Mouse (Mus musculus): Measurements from ENCODE around the gene Nexn.

Gene Nexn

GRCm38 (mm10) chr3:152238836-152239235 lies 27.3 kb downstream of the Nexn start:
- DNase-seq (ENCODE audit: inconsistent age in 2 of 2, low spot score in 1 of 2): peak in 1 of 2 experiments; percentile 62

GRCm38 (mm10) chr3:152235805-152236204 lies 30.3 kb downstream of the Nexn start:
- DNase-seq (ENCODE audit: inconsistent age in 2 of 2, low spot score in 1 of 2): no peak

GRCm38 (mm10) chr3:152235238-152235637 lies 30.9 kb downstream of the Nexn start:
- DNase-seq (ENCODE audit: inconsistent age in 2 of 2, low spot score in 1 of 2): no peak

GRCm38 (mm10) chr3:152231333-152232100 lies 34.6 kb downstream of the Nexn start:
- no peak for DNase-seq (ENCODE audit: inconsistent age in 2 of 2, low spot score in 1 of 2)

- no peak for DNase-seq (ENCODE audit: inconsistent age in 2 of 2, low spot score in 1 of 2)
Observed at GRCm38 (mm10) chr3:152229271-152229670, 36.9 kb downstream of the Nexn start.

GRCm38 (mm10) chr3:152228843-152229242 lies 37.3 kb downstream of the Nexn start:
- no peak for DNase-seq (ENCODE audit: inconsistent age in 2 of 2, low spot score in 1 of 2)

GRCm38 (mm10) chr3:152225906-152226305 lies 40.2 kb downstream of the Nexn start:
- no peak for DNase-seq (ENCODE audit: inconsistent age in 2 of 2, low spot score in 1 of 2)

GRCm38 (mm10) chr3:152224918-152225317 lies 41.2 kb downstream of the Nexn start:
- no peak for DNase-seq (ENCODE audit: inconsistent age in 2 of 2, low spot score in 1 of 2)

- DNase-seq (ENCODE audit: inconsistent age in 2 of 2, low spot score in 1 of 2): no peak
Observed at GRCm38 (mm10) chr3:152213416-152213815, 52.7 kb downstream of the Nexn start.

GRCm38 (mm10) chr3:152211731-152212279 lies 54.3 kb downstream of the Nexn start:
- DNase-seq (ENCODE audit: inconsistent age in 2 of 2, low spot score in 1 of 2): peak in 1 of 2 experiments; percentile 72

- DNase-seq (ENCODE audit: inconsistent age in 2 of 2, low spot score in 1 of 2): peak; percentile 81 to 93
Observed at GRCm38 (mm10) chr3:152210728-152211391, 55.3 kb downstream of the Nexn start.

- peak; percentile 100 for DNase-seq (ENCODE audit: inconsistent age in 2 of 2, low spot score in 1 of 2)
Observed at GRCm38 (mm10) chr3:152209967-152210634, 56.0 kb downstream of the Nexn start, which contains the start of the genes Dnajb4 and Fubp1. TSS of gene Dnajb4 (minus strand) at chr3:152210302. TSS of gene Fubp1 (plus strand) at chr3:152210422.

- DNase-seq (ENCODE audit: inconsistent age in 2 of 2, low spot score in 1 of 2): peak in 1 of 2 experiments; percentile 77
Observed at GRCm38 (mm10) chr3:152209177-152209966, 56.8 kb downstream of the Nexn start.

- DNase-seq (ENCODE audit: inconsistent age in 2 of 2, low spot score in 1 of 2): no peak
Observed at GRCm38 (mm10) chr3:152208096-152208885, 57.9 kb downstream of the Nexn start.

- DNase-seq (ENCODE audit: inconsistent age in 2 of 2, low spot score in 1 of 2): no peak
Observed at GRCm38 (mm10) chr3:152207156-152207555, 59.0 kb downstream of the Nexn start.

- no peak for DNase-seq (ENCODE audit: inconsistent age in 2 of 2, low spot score in 1 of 2)
Observed at GRCm38 (mm10) chr3:152204577-152204976, 61.6 kb downstream of the Nexn start.

GRCm38 (mm10) chr3:152203996-152204395 lies 62.2 kb downstream of the Nexn start:
- DNase-seq (ENCODE audit: inconsistent age in 2 of 2, low spot score in 1 of 2): no peak

GRCm38 (mm10) chr3:152203411-152203810 lies 62.7 kb downstream of the Nexn start:
- DNase-seq (ENCODE audit: inconsistent age in 2 of 2, low spot score in 1 of 2): no peak

- DNase-seq (ENCODE audit: inconsistent age in 2 of 2, low spot score in 1 of 2): no peak
Observed at GRCm38 (mm10) chr3:152202942-152203341, 63.2 kb downstream of the Nexn start.

GRCm38 (mm10) chr3:152201651-152202050 lies 64.5 kb downstream of the Nexn start:
- DNase-seq (ENCODE audit: inconsistent age in 2 of 2, low spot score in 1 of 2): peak in 1 of 2 experiments; percentile 72

Measured in adrenal gland, adult (tissue).